Mouse (Mus musculus) ovary, postnatal 36 days (tissue): Measurements from ENCODE around the gene Nt5m.

Source experiments
- DNase-seq: peaks from one replicate; pipeline ENCODE4 v3.0.0; 2022; ENCODE audit warnings: low spot score, mixed read lengths

The Nt5m gene

GRCm38 (mm10) chr11:59906521-59907123 is 67.4 kb downstream of the Nt5m start:
- no peak for DNase-seq

DNA sequence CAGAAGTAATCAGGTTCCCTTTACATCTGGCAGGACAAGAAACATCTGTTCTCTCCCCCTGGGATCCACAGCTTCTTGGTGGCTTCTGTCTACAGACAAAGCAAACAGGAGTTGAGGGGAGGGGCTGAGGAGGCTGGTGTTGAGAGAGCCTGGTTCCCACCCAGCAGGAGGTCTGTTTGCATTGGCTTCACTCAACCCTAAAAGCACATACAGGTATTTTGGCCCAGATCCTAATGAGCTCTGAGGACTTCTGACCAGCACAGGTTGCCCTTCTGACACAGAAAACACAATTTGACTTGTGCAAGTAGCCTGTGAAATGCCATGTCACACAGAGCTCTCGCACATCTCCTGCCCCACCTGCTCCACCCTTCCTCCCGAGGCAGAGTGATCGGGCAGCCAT is 69.2 kb downstream of the Nt5m start:
- no peak for DNase-seq

DNA sequence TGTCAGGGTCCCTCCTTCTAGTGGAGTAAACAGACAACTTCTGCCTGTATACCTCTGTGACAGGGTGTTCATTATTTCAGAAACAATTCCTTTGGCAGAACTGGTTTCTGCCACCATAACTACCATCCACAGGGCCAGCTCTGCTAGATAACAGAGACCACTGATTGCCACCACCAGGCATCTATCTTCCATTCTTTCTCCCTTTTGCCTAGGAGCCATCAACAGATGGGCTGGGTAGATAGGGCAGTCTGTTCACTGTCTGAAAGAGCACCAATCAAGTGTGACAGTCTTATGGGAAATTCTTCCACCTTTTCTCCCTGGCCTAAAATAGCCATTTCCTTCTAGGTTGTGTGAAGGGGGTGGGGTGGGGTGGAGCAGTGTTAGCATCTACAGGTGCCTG is 71.3 kb downstream of the Nt5m start:
- no peak for DNase-seq

DNA sequence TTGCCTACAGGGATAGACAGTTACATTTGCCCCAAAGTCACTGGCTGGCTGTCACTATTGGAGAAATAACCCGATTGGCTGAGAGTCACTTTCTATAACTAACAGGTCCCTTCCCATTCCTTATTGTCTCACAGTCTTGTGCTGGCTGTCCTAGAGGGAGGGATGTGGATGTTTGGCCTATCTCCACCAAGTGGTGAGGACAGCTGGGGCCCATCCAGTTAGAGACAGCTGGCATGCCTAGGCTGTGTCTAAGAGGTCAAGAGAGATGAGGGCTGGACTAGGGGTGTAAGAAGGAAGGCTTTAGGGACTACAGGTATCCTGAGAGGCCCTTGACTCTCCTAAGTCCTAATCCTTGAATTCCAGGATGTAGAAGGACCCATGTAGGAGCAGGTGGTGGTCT is 72.3 kb downstream of the Nt5m start:
- DNase-seq, result no peak

GRCm38 (mm10) chr11:59913702-59914101 is 74.5 kb downstream of the Nt5m start:
- DNase-seq, result no peak

GRCm38 (mm10) chr11:59918014-59918413 is 78.8 kb downstream of the Nt5m start:
- DNase-seq, result no peak

DNA sequence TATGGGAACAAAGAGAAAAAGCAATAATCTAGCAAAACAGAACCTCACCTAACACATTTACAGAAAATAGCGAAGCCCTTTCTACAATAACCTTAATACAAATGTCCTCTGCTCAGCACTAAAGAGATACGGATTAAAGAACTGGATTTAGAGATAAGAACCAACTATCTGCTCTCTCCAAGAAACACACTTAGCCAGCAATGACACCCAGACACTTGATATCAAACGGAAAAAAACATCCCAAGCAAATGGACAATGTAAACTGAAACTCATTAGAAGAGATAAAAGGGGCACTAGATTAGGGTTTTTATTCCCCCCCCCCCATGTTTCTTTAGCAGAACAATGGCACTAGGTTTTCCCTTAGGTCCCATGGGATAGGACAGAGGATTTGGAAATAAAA is 80.2 kb downstream of the Nt5m start:
- no peak for DNase-seq

DNA sequence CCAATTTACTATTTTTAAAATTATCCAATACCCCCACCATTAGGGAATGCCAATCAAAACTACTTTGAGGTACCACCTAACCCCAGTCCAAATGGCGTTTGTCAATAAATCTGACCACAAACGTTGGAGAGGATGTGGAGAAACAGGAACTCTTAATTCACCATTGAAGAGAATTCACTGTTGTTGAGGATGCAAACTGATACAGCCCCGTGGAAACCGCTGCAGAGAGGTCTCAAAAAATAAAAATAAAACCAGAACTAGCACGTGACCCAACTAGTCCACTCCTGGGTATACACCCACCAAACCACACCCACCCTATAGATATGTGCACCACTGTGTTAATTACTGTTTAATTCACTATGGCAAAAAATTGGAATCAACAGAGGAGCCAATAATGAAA is 81.1 kb downstream of the Nt5m start:
- no peak for DNase-seq

GRCm38 (mm10) chr11:59921265-59921664 is 82.0 kb downstream of the Nt5m start:
- no peak for DNase-seq

GRCm38 (mm10) chr11:59930031-59930430 is 90.8 kb downstream of the Nt5m start:
- no peak for DNase-seq
